Mouse (Mus musculus) thymus, postnatal 0 days (tissue): Measurements from ENCODE around the gene Gm26657. TPM values are rescaled to one million over a fixed set of nuclear protein-coding genes. Genes with fewer than 3 reads are reported as not detected.

Source experiments
- DNase-seq: peaks from one replicate; pipeline ENCODE4 v3.0.0-alpha.2; 2015; ENCODE audit warnings: low spot score
- polyA plus RNA-seq: library from polyadenylated mRNA; unstranded; fragments of >200 nt; fragmentation: Nextera tagmentation; extraction: Ambion mirVana; gene quantifications from 2 replicates; pipeline ENCODE4 v1.2.1, GENCODE M21; 2015

The Gm26657 gene
- polyA plus RNA-seq, 1 experiment from 2014 or later: not detected

DNA sequence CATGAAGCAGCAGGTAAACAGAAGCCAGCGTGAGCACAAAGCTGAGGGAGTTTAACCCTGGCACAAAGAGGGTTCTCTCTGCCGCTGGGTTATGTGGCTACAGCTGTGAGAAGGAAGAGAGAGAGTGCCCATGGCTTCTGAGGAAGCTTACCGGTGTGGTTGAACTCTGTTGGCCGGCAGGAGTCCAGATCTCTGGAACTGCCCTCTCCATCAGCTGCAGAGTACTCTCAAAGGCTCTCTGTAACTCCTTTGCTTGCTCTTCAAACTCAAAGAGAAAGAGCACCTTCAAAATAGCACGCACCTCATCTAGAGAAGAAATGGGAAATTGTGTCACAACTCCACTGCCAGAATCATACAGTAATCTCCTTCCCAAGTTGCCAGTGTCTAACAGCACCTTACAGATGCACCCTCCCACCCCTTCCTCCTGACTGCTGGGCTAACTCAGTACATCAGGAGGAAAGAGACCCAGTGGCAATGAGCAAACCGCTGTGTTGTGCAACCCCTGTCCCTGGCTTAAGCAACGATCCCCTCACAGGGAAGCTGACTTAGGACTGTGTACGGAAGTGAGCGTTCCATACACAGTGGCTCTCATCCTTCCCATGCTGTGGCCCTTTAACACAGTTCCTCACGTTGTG is 17.2 kb downstream of the Gm26657 start:
- DNase-seq: no peak

DNA sequence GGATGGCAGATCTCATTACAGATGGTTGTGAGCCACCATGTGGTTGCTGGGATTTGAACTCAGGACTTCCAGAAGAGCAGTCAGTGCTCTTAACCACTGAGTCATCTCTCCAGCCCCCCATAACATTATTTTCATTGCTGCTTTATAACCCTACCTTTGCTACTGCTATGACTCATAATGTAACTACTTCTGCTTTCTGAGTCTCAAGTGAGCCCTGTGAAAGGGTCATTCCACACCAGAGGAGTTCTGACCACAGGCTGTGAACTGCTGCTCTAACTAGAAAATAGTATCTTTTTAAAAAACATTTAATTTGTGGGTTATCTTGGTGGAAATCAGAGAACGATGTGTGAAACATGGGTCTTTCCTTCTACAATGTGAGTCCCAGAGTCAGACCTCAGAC is 17.8 kb downstream of the Gm26657 start:
- no peak for DNase-seq

DNA sequence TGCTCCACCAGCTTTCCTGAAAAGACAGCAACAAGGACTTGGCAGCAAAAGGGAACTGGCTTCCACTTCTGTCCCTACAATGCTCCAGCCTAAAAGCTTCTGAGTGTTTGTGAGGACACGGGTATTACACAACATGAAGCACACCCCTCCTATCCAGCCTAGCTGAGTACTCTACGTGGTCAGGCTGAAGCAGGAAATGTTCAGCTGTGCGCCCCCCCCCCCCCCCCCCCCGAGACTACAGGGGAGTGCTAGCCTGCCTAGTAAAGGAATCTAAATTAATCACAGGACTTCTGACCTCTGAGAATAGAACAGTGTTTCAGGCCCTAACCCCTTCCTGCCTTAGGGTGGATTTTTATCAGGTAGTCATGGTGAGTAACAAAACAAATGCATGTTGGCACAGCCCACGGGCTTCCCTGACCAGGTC is 28.0 kb downstream of the Gm26657 start:
- DNase-seq: no peak

DNA sequence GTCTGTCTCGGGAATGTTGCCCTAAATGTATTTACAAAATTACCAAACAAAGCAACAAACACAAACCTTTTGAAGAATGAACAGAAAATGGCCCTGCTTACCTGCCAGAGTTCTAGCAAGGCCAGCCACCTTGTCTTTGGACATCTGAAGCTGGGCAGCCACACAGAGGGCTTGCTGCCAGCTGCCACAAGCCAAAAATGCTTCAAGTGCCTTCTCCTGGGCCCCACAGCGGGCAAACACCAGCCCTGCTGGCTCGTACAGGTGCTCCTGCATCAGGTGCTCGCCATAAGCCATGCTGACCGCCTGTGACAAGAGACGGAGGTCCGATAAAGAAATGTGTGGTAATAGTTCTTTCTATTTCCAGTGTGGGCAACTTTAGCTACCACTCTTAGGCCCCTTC is 29.0 kb downstream of the Gm26657 start:
- no peak for DNase-seq

DNA sequence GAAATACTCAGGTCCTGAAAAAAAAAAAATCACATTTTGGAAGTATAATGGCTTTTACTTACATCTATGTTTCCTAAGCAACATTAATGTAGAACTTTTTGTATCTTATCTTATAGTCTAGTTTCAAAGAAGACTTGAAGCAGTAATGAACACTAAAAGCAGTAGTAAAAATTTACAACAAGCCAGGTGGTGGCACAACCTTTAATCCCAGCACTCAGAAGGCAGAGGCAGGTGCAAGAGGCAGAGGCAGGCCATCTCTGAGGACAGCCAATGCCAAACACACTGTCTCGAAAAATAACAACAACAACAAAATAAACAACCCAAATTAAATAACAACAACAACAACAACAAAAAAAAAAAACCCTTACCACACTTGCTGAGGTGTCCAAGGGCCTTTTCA is 31.2 kb downstream of the Gm26657 start:
- DNase-seq: no peak

Other genes starting within 250 kb of the Gm26657 start
- gene Actl7b, start 1.4 kb downstream of the Gm26657 start, polyA plus RNA-seq: not detected in 2 replicates
- gene Actl7a, start 3.3 kb downstream of the Gm26657 start, polyA plus RNA-seq: not detected in 2 replicates
- gene Elp1, start 62.3 kb downstream of the Gm26657 start, polyA plus RNA-seq: 22.7 and 24.3 TPM in 2 replicates
- 9.7 and 12.2 TPM in 2 replicates for gene Fam206a, start 62.3 kb downstream of the Gm26657 start, polyA plus RNA-seq
- 5.0 and 5.4 TPM in 2 replicates for gene Ctnnal1, start 125.1 kb downstream of the Gm26657 start, polyA plus RNA-seq
- gene Tmem245, start 207.4 kb downstream of the Gm26657 start, polyA plus RNA-seq: 4.0 and 6.0 TPM in 2 replicates